Mouse (Mus musculus): ENCODE data around the gene Trim2.

GRCm38 (mm10) chr3:84177834-84178233, 128.8 kb downstream of the Trim2 start:
- TF ChIP-seq MAX (IDR thresholded peaks at IDR 0.05; ENCODE audit: low read depth) (no peak), POLR2A (IDR thresholded peaks at IDR 0.05; ENCODE audit: insufficient read length, low read depth) (no peak), USF1 (IDR thresholded peaks at IDR 0.05; ENCODE audit: low read depth) (no peak), TCF12 (IDR thresholded peaks at IDR 0.05; ENCODE audit: insufficient read depth, poor library complexity, severe bottlenecking) (no peak), CEBPB (IDR thresholded peaks at IDR 0.05; ENCODE audit: insufficient read depth, poor library complexity, severe bottlenecking) (no peak)

Data from myocyte (in vitro differentiated cells).